ENCODE assay signal across 30 mouse cellular contexts in genomic region chr2:114161978-114162377, GRCm38 (mm10).
"Had no signal": no experiment of that assay in that cellular context is flagged by ENCODE, and none has a peak within 500 bp of the region (broad histone marks: within the 10 kb centered on the region; RNA-seq: fewer than 3 reads in every experiment).

No protein-coding gene starts in this region.

- DNase-seq: heart, postnatal 10 days; heart, postnatal 14 days; heart, postnatal 36 days; heart, postnatal 4 days; kidney, adult 11 months; kidney, adult 18-20 months; kidney, adult 2 months; kidney, adult 8-10 months; kidney, adult 9 months; kidney, postnatal 10 days; kidney, postnatal 14 days; kidney, postnatal 25 days; kidney, postnatal 36 days; kidney, postnatal 4 days; layer of hippocampus, adult 9-11 months; layer of hippocampus, postnatal 36 days had no signal

- H3K4me2 ChIP-seq: heart, embryonic 11.5 days; heart, embryonic 12.5 days; heart, embryonic 13.5 days; heart, embryonic 15.5 days; hindbrain, embryonic 12.5 days; hindbrain, embryonic 13.5 days; hindbrain, embryonic 14.5 days; hindbrain, embryonic 15.5 days; intestine, embryonic 15.5 days; kidney, embryonic 15.5 days had no signal

- H3K4me3 ChIP-seq: heart, embryonic 10.5 days; heart, embryonic 12.5 days; heart, embryonic 13.5 days; heart, embryonic 15.5 days; hindbrain, embryonic 10.5 days; hindbrain, embryonic 12.5 days; hindbrain, embryonic 13.5 days; hindbrain, embryonic 15.5 days; intestine, embryonic 15.5 days; kidney, embryonic 15.5 days; layer of hippocampus, adult 2 months; left cerebral cortex, adult 2 months had no signal

- H3K27me3 ChIP-seq: heart, embryonic 12.5 days; heart, embryonic 13.5 days; heart, embryonic 15.5 days; hindbrain, embryonic 12.5 days; hindbrain, embryonic 13.5 days; hindbrain, embryonic 15.5 days; intestine, embryonic 15.5 days; kidney, embryonic 15.5 days had no signal
